Mouse (Mus musculus): ENCODE results near the gene Zfp831.

DNA sequence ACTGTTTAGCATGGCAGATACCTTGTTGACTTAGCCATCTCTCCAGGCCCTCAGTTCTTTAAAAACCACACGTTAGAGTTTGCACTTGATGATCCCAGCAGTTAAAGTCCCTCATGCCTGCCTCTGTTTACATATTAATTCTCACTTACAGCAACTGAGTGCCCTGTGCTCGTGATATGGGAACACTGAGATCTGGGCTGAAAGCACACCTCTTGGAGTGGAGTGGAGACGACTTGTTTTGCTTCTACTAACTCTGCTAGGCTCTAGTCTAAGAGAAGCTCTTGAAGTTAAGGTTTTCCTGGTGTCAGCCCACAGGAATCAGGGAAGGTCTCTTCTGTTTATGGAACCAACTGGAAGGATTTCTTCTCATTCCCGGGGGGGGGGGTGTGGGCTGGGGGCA is 9.5 kb downstream of the Zfp831 start:
- TF ChIP-seq FLI1 (IDR thresholded peaks at IDR 0.05; ENCODE audit: low read length) (no peak), GATA1 (IDR thresholded peaks at IDR 0.05; ENCODE audit: borderline replicate concordance, low read length) (no peak)
